Mouse (Mus musculus): ENCODE results near the gene Pmel.

Gene Pmel

DNA sequence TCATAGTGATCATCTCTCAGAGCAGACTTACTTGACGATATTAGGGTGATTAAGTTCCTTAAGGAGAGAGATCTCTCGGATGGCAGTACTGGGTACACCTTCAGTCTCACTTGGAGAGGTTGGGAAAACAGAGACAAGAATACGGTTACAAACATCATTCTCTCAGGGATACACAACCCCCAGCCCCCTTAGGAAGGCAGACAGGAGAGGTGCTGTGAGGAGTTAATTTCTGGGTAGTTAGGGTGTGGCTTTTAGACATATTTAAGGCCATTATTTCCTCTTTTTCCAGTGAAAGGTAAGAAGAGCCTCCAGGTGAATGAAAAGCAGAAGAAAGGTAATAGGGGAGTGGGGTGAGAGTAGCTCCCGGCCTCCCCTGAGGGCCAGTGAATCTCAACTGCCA lies at the start of gene Pmel:
Gene Pmel (plus strand): TSS at position 301 of the 400 bp plus-strand sequence.
- no peak for DNase-seq (ENCODE audit: low spot score)

DNA sequence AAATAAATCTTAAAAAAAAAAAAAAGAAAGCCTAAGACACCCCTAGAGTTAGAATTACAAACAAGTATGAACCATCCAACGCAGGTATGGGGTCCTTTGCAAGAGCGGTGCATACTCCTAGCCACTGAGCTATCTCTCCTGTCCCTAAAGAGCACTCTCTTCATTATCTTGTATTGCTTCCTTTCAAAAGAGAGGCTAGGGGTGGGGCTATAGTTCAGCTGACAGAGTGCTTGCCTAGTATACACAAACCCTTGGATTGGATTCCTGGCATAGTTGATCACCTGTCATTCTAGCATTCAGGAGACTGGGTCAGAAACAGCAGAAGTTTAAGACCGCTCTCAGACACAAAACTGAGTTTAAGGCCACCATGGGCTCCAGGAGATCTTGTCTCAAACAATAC lies 48.7 kb upstream of the Pmel start:
- no peak for DNase-seq (ENCODE audit: low spot score)

DNA sequence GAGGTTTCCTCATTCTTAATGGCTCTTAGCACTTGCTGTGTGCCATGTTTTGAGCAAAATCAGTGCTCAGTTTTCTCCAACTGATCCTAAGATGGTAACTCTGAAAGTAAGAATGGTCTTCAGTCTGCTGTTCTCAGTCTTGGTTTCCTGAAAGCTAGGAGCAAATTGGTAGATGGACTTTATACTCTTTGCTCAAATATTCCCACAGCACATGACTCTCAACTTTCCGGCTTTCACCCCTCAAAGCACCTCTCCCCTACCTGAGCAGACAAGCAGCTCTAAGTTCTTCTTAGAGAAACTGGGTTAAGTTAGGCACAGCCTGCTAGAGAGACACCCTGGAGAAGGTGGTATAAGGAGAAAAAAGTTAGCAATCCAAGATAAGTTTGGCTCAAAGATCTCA lies 47.3 kb upstream of the Pmel start:
- no peak for DNase-seq (ENCODE audit: low spot score)

DNA sequence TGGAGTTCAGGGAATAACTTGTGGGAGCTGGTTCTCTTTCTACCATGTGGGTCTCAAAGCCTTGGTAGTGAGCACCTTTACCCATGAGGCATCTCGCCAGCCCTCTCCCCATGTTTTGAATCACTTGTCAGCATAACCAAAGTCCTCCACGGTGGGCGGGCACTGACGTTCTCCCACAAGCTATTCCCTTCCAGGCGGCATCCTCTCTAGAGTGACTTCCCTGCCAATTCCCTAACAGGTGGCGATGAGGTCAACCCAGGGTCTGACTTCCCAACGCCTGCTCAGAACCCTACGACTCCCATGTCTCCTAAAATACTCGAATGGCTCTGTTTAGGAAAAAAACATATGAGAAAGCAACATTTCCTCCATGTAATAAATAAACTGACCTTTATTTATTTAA lies 46.2 kb upstream of the Pmel start:
- no peak for DNase-seq (ENCODE audit: low spot score)

DNA sequence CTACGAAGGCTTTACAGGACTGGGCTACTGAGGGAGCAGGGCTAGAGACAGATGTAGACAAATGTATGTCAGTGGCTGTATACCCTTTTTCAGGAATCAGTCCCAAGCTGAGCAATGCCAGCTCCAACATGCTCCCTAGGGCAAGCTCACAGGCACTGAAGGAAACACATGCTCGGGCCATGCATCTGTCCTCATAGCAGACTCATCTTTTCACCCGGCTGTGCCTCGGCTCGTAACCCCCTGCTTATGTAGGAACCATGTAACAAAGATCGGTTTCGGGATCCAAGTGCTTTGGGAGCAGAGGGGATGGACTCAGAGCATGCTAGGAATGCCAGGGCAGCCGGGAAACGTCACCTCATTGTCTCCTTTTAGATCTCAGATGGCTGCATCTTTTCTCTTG lies 44.5 kb upstream of the Pmel start:
- DNase-seq (ENCODE audit: low spot score) = no peak

DNA sequence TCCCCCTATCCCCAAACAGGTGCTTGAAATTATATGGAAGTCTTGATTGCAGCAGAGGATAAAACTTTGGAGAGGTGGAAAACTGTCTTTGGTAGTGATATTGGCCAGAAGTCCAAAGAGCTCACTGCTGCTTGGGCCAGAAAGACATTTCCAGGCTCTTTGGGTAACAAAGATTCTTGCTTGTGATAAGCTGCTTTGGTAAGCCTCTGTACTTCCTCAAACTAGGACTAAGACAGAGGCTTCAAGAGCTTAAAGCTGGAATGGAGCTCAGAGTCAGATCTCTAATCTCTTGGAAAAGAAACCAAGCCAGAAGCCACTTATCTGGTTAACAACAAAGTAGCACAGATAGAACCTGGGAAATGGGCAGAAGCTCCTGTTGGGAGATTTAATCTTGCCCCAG lies 41.5 kb upstream of the Pmel start:
- no peak for DNase-seq (ENCODE audit: low spot score)

DNA sequence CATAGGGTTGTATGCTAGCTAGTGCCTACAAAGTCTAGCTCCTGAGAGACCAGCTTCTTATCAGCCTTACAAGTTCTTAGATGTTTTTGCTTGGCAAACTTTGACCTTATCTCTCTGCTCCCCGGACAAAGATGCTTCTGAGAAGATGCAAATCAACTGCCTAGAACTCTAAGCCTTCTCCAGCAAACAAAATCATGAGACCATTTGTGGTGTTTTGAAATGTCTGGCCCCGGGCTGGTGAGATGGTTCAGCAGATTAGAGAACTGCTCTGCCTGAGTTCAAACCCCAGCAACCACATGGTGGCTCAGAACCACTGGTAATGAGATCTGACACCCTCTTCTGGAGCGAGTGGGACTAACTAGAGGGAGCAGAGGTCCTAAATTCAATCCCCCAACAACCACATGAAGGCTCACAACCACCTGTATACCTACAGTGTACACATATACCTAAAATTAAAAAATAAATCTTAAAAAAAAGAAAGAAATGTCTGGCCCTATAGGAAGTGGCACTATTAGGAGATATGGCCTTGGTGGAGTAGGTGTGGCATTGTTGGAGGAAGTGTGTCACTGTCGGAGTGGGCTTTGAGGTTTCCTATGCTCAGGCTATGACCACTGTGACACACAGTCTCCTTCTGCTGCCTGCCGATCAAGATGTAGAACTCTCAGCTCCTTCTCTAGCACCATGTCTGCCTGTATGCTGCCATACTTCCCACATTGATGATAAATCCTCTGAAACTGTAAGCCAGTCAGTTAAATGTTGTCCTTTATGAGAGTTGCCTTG lies 40.4 kb upstream of the Pmel start:
- DNase-seq (ENCODE audit: low spot score) = no peak

DNA sequence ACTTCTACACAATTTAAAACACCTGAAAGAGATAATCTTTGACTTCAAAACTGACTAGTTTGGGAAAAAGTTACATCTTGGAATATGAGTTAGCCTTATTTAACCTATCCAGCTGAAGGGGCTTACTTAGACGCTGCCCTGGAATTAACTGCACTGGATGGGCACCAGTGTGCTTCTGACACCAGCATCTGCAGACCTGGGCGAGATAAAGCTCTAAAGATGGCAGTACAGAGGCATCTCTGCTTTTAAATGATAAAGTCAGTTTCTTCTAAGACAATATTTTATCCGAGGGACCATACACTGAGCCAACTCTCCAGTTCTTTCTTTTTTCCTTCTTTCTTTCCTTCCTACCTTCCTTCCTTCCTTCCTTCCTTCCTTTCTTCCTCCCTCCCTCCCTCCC lies 39.2 kb upstream of the Pmel start:
- DNase-seq (ENCODE audit: low spot score) = no peak

DNA sequence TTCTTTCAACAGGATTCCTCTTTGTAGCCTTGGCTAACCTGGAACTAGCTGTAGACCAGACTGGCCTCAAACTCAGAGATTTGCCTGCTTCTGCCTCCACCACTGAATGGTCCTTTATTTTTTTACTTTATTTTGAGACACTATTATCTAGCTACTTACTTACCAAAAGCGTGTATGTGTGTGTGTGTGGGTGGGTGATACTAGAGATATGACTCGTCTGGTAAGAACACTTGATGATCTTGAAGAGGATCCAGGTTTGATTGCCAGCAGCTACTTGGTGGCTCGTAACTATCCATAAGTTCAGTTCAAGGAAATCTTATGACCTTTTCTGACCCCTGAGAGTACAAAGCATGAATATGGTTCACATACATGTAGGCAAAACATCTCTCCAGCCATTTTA lies 38.7 kb upstream of the Pmel start:
- no peak for DNase-seq (ENCODE audit: low spot score)

DNA sequence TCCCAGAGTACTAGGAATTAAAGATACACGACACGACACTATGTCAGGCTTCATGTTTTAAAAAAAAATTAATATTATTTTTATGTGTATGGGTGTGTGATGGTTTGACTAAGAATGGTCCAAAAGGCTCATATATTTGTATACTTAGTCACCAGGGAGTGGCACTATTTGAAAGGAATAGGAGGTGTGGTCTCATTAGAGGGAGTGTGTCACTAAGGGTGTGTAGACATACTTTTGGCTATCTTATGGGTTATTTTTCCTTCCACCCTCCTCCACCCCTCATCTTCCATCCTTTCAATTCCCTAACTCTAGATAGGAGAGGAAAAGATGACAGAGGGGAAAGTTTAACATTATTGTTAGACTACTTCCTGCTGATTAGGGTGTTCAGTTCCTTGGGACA lies 38.2 kb upstream of the Pmel start:
- DNase-seq (ENCODE audit: low spot score) = no peak

DNA sequence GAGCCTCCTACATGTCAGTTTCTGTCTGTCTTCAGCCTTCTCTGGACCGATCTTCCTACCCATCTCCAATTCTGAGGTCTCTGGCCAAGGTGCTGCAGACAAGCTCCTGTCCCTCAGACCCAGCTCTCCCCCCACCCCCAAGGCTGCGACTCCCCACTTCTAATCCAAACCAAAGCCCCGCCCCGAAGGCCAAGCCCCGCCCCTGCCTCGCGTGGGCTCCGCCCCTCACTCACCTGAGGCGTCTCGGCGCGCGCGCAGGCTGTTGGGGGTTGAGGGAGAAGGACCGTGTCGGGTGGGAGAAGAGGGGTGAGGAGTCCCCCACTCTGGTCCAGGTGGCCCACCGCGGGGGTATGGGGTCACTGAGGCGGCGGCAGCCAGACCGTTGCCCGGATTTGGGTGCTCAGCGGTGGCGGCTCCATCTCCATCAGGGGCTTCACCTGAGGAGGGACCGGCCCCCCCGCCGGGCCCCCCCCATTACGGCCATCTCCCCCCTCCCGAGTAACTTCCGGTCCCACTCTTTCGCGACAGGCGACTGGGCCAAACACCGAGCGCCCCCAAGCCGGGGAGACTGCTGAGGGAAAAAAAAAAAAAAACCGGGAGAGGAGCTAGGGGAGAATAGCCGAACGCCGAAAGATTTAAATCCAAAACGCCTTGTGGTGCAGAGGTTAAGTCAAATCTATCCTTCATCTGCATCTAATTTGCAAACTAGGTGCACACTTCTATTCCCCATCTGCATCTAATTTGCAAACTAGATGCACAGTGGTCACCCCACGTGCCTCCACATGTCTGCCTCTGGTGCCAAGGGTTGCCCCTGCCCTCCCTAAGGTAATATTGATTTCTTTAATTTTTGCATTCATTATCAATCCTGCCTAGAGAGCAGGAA lies 35.0 kb upstream of the Pmel start:
- peak; percentile 72 for DNase-seq (ENCODE audit: low spot score)

DNA sequence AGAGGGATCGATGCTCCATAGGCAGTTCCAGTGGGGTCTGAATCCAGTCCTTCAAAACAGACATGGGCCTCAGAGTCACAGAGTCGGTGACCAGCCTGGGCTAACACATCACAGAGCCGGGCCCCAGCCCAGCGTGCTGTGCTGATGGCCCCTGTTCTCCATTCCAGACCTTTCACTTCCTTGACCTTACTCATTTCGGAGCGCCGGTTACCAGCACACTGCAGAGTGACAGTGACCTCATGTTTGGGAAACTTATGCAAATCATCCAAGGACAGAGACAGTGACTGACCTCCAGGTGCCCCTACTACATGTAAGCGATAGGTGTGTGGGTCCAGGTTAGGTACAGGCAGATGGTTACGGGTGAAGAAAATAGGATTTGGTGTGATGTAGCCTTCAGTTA lies 32.8 kb upstream of the Pmel start:
- DNase-seq (ENCODE audit: low spot score) = no peak

DNA sequence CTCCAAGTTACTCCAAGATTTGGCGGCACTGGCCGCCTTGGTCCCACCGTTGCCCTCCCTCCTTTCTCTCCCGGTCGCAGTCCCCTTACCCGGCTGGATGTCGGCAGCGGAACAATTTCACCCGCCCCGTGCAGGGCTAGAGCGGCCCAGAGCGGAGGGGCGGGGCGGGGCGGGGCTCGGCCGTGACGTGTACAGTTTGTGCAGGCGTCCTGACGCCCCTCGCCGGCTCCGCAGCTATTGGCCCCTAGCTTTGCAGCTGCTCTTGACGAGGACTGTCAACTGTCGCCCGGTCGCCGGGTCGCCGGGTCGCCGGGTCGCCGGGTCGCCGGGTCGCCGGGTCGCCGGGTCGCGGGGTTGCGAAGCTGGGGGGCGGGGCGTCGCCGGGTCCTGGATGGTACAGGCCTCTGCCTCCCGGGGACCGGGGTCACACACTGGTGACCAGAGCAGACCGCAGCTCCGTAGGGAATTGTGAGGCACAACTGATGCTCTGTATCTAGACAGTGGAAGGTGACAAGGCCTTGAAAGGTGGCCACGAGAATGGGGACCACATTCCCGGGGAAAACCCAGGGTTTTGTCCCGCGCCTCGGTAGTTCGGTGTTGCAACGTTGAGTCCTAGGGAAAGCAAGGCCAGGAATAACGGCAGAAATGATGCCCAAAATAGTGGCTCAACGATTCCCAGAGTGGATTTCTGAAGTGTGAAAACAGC lies 30.1 kb upstream of the Pmel start, which contains the start of gene Suox:
Gene Suox (minus strand): TSS at position 311 of the 706 bp plus-strand sequence.
- peak; percentile 91 for DNase-seq (ENCODE audit: low spot score)

DNA sequence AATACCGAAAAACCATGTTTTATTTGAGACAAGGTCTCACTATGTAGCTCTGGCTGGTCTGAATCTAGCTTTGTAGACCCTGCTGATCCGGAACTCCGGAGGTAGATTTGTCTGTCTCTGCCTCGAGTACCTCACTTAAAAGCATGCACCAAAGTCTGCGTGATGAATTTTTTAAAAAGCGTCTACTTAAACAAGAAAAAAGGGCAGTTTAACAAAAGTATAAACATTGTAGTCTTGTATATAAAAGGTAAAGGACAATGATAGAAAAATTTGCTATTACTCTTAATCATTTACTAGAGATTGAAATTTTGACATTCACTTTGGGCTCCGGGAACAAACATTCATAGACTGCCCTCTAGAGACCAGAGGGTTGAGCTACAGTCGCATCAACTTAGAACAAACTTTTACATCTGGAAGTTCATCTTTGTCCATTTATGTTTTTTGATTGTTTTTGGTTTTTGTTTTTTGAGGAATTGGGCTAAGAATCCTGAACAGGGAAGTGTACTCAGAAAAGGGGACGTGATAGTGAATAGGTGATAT lies 29.5 kb upstream of the Pmel start:
- DNase-seq (ENCODE audit: low spot score) = peak; percentile 73

DNA sequence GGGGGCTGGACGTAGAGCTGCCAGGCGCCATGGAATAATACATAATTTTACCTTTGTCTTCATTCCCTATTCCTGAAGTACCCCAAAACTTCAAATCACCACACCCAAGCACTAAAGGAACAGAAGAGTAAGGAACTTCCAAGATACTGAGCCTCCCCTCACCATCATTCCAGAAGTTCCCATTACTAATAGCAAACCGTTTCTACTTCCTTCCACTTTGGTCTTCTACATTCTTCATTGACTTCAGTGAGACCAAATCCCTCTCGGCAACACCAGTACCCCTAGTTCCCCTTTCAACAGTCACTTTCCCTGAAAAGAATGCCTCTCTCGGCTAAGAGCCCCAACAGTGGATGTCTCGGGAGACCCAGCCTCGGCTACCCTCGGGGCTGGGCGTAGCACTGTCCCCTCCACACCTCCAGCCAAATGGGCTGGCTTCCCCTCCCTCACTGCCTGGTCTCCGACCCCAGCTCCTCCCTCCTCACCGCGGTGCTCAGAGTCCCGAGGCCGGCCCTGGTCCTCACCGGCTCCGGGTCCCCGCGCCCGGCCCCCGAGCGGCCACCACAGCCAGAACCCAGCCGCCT lies 8.5 kb upstream of the Pmel start:
- no peak for DNase-seq (ENCODE audit: low spot score)

DNA sequence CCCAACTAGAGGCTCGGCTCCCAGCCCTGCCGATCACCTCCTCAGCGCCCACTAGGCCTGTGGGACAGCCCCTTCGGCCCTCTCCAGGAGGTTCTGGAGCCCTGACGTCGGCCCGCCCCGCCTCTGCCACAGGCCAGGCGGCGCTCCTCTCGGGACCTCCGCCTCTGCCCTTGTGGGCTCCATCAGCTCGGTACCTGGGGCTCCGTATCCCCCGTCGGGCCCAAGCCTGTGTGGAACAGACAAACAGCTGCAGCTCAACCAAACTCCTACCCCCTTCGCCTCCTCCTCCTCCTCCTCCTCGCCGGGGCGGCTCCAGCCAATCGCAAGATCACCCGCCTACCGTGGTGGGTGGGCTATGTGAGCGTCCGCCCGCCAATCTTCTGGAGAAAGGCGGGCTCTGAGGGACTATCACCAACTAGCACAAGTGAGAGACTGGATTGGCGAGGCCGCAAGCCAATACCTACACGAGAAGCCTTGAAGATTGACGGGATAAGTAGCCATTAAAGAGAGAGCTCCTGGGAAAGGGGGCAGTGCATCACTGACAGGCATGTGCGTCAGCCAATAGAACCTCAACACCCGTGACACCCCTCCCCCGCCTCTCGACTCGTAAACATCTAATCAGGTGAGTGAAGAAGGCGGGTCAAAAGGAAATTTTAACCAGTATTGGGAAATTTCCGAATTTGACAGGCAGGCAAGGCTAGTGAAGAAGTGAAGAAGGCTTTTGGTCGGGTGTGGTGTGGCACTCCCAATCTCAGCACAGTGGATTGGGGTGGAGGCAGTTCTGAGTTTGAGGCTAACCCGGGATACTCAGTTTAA lies 7.8 kb upstream of the Pmel start, which contains the start of gene Rab5b:
Gene Rab5b (minus strand): TSS at position 273 of the 816 bp plus-strand sequence.
- peak; percentile 99 for DNase-seq (ENCODE audit: low spot score)

DNA sequence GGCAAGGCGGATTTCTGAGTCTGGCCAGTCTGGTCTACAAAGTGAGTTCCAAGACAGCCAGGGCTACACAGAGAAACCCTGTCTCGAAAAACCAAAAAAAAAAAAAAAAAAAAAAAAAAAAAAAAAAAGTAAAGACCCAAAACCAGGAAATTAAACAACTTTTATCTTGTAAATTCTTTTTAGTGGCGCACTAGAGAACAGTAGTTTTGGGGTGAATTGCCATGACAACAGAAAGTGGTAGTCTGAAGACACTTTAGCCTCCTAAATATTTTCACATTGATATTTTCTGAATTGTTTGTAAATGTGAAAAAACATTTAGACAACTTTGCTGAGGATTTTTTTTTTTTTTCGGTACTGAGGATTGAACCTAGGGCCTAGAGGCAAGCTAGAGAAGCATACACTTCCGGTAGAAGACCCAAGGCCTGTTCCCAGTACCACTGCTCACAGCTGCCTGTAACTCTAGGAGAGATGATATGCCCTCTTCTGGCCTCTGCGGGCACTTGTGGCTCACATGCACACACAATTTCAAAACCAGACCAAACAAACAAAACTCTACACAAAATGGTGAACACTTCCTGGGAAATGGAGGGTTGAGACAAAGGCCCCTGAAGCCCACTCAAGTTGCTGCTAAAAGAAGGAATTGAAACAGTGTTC lies 6.8 kb upstream of the Pmel start:
- peak; percentile 6 for DNase-seq (ENCODE audit: low spot score)

DNA sequence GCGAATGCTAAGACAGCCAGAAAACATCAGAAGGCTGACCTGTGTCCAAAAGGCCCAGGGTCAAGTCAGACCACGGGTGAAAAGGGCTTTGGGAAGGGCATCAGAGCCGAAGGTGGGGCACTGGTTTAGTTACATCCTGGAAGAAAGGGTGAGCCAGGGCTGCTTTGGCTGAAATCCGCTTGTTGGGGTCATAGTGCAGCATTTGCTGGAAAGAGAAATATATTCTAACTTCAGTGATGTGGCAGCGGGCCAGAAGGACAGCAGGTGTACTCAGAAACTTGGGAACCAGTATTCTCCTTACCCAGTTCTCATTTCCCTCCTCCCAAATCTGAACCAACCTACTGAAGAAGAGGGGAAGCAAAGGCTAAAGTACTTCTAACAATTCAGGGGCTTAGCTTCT lies 5.0 kb upstream of the Pmel start:
- no peak for DNase-seq (ENCODE audit: low spot score)

DNA sequence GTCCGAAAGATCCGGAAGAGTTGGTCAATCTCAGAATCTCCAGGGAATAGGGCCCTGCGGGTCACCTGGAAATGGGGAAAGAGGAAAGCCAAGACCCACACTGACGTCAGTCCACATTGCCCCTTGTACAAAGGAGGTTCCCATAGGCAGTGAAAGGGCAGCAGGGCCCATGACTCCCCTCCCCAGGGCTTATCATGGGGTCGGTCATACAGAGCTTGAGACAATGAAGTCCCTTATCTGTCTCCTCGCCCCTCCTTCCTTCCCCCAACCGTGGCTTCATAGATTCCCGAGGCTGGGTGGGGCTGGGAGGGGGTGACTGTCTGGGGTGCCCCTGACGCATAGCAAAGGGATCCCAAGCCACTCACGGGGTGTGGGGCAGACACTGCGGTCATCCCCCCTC lies 4.4 kb upstream of the Pmel start:
- DNase-seq (ENCODE audit: low spot score) = no peak

DNA sequence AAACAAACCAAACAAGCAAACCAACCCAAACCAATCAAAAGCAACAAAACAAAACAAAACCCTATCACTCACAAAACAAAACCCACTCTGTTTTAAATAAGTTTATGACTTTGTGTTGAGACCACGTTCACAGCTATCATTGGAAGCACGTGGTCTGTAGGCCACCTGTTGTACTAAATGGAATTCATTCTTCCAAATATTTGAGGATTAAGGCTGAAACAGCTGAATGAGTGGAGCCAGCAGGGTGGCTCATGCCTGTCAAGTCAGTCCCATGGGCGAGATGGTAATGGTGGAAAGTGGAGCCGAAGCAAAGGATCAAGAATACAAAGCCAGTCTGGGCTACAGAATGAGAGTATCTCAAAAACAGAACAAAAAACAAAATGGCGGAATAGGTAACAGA lies 3.3 kb upstream of the Pmel start:
- no peak for DNase-seq (ENCODE audit: low spot score)

Data from embryo, embryonic 10.5 days (tissue).